Mouse (Mus musculus) olfactory bulb, adult 2 months (tissue): Measurements from ENCODE around the gene Tmtc4. TPM values are rescaled to one million over a fixed set of nuclear protein-coding genes. Genes with fewer than 3 reads are reported as not detected.

ENCODE experiments used
- H3K27ac ChIP-seq: fragments of 200-500 bp; 2 replicates; pipeline ENCODE4 v1.5.1; 2012; ENCODE audit warnings: low read depth, low read length; ENCODE audit not compliant: insufficient read depth
- H3K4me1 ChIP-seq: fragments of 200-500 bp; 2 replicates; pipeline ENCODE4 v1.6.1; 2012; ENCODE audit warnings: low read length; ENCODE audit not compliant: control insufficient read depth, insufficient read depth
- H3K4me3 ChIP-seq: fragments of 200-500 bp; 2 replicates; pipeline ENCODE4 v1.5.1; 2012; ENCODE audit warnings: mild to moderate bottlenecking, low read depth, low read length, moderate library complexity; ENCODE audit not compliant: insufficient read depth
- CTCF ChIP-seq: fragments of 200-500 bp; IDR thresholded peaks from 2 replicates; pipeline ENCODE4 v1.5.1; 2012; ENCODE audit warnings: low read depth, mild to moderate bottlenecking, low read length, moderate library complexity; ENCODE audit not compliant: insufficient read depth
- POLR2A ChIP-seq: fragments of 200-500 bp; IDR thresholded peaks from 2 replicates; pipeline ENCODE4 v1.6.1; 2012; ENCODE audit warnings: mild to moderate bottlenecking, low read depth, low read length, moderate library complexity; ENCODE audit not compliant: insufficient read depth
- WGBS: fragments of 180-500 bp; shearing (Covaris S2); methylation state at CpG from one replicate; pipeline ENCODE4 v1.1.7; 2018; 5-methylcytosine and 5-hydroxymethylcytosine counted together
- polyA plus RNA-seq: library from polyadenylated mRNA; stranded (reverse); fragments of >200 nt; gene quantifications from 2 replicates; pipeline ENCODE4 v1.2.4, GENCODE M21; 2012; ENCODE audit warnings: low replicate concordance; ENCODE audit not compliant: missing spikeins, insufficient read depth, insufficient read length

The Tmtc4 gene
- polyA plus RNA-seq, 1 experiment = not detected

DNA sequence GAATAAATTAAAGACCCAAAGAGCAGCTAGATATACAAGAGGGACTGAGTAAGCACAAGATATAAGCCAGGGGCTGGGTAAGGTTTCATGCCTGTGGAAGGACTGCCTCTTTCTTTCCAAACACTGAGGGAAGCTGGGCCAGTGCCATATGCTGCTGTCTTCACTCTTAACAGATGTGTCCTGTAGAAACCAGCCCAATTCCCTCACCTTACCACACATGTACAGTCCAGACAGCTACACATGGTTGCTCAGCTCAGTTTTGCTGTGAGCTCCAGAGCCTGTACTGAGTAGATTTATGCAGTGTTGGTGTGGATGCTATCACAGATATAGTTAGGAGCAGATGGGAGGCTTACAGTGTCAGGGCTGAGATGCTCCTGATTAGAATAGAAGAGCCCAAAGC, 83.2 kb downstream of the Tmtc4 start:
- Histone ChIP-seq H3K27ac (no peak overlapping the region), H3K4me3 (no peak overlapping the region), H3K4me1 (peaks cover 4% of the 10 kb centered on the region)
- TF ChIP-seq POLR2A (no peak), CTCF (no peak)

DNA sequence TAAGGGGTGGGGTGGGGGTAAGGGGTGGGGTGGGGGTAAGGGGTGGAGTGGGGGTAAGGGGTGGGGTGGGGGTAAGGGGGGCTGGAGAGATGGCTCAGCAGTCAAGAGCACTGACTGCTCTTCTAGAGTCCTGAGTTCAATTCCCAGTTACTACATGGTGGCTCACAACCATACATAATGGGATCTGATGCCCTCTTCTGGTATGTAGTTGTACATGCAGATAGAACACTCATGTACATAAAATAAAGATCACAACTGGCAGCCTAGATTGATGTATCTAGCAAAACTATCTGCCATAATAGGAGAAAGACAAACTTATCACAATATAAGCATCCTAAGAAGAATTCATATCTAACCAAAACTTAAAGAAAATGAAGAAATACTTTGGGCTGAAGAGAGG, 85.3 kb downstream of the Tmtc4 start:
- no peak overlapping the region for H3K4me3 ChIP-seq
- TF ChIP-seq POLR2A = no peak
- no peak for TF ChIP-seq CTCF
- H3K4me1 ChIP-seq = peaks cover 4% of the 10 kb centered on the region
- H3K27ac ChIP-seq = no peak overlapping the region

DNA sequence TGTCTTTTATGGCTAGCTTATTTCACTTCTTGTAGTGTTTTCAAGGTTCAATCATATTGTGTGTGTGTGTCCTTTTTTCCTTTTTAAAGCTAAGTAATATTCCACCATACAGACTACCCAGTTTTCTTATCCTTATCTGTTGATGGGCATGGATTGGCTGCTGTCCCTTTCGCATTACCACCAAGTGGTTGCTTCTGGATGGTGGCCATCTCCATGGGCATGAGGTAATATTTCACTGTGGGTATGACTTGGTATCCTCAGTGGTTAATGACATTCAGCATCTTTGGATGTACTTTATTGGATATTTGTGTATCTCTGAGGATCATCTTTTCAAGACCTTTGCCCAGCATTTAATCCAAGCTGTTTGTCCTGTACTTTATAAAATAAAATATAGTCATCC, 87.7 kb downstream of the Tmtc4 start:
- TF ChIP-seq CTCF (no peak), POLR2A (no peak)

DNA sequence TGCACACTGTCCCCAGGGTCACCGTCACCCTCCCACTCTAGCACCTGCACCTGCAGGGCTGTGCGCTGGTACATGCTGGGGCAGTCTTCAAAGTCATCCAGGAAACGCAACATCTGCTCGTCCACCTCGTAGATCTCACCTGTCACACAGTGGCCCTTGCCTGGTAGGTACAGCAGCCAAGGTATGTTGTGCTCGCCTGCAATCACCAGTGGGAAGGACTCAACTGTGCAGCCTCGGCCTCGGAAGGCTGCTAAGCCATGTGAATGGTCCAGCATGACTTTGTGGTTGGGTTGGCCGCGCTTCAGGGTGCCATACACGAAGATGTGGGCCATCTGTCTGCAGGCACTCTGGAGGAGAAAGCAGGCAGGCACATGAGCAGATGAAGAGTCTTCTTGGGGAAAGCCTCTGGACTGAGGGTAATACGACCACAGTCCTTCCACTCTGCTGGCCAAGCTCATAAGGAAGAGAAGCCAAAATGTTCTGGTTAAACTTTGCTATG, 92.3 kb downstream of the Tmtc4 start:
- Histone ChIP-seq H3K4me1 (peaks cover 9% of the 10 kb centered on the region), H3K27ac (no peak overlapping the region), H3K4me3 (no peak overlapping the region)
- WGBS = 98% methylated on average over 12 of the region's 12 CpGs
- no peak for TF ChIP-seq CTCF
- no peak for TF ChIP-seq POLR2A

More for the DNA sequence above, 87.7 kb downstream of the Tmtc4 start:
- peaks cover 4% of the 10 kb centered on the region; the same call in 1 of the 2 replicates for H3K4me1 ChIP-seq
- H3K4me3 ChIP-seq = no peak overlapping the region
- H3K27ac ChIP-seq = no peak overlapping the region
- WGBS = 94% methylated on average over 1 of the region's 1 CpGs

DNA sequence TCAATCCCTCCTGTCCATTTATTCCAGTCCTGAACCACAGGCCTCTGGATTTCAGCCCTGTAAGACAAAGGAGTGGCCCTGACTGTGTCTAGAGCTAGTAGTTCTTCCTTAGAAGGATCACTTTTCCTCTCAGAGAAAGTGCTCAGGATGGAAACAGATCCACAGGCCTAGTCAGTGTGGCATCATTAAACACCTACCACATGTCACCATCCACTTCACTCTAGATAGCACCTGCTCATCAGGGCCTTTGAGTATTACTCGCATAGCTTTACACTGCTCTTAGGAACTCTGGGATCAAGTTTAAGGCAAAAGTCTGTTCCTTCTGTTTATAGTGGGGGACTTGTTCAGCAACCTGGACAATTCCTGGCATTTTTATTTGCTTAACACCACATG, 95.4 kb downstream of the Tmtc4 start:
- no peak overlapping the region for H3K4me3 ChIP-seq
- WGBS = 90% methylated on average over 1 of the region's 1 CpGs
- H3K27ac ChIP-seq = no peak overlapping the region
- peaks cover 14% of the 10 kb centered on the region for H3K4me1 ChIP-seq
- no peak for TF ChIP-seq CTCF
- TF ChIP-seq POLR2A = no peak

DNA sequence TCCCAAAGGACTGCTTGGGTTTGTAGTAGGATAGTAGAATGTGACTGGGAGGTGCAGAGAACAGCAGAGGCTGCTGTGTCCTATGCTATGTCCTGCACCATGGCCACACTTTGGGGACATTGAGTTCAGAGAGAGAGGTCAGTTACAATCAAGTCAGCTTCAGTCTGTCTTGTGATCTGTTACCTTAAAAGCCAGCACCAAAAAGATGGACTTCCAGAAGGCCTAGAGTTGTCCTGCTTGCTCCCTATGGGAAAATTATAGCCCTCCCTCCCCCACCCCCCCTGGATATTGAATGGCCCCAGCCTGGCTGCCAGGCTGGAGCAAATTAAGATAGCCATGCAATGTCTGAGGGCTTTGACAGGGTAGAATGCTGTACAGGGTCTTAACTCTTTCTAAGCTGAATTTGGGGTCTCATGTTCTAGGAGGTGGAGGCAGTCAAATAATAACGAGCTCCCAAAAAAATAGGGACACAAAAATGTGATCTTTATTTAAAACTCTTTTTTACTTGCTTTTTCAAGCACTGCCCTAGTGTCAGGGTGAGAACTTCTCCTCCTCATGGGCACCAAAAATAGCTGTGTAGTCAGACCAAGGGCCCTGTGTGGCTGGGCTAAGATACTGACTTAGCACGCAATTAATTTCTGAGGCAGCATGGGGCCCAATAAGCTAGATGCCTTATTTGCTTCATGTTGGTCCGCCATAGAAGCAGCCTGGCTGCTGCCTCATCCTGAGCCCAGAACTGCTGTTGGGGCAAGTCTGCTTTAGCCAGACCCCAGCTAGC, 95.9 kb downstream of the Tmtc4 start:
- Histone ChIP-seq H3K27ac (no peak overlapping the region), H3K4me3 (no peak overlapping the region), H3K4me1 (peaks cover 14% of the 10 kb centered on the region)
- WGBS = 68% methylated on average over 3 of the region's 3 CpGs
- TF ChIP-seq CTCF (no peak), POLR2A (no peak)

DNA sequence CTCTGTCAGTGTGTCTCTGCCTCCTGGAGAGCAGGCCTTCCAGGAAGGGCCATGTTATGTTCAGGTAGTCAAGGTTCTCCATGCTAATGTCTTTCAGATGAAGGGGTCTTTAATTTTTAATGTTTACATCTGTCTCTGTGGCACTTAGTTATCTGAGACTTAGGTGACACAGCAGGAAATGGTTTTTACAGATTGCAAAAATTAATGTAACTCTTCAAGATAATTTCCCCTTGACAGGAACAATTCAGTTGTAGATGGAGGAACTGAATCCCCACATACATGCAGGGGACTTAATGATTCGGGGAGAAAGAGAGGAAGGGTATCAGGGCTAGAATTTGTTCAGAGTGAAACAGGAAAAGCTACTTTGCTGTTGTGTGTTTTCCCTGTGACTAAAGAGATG, 96.6 kb downstream of the Tmtc4 start:
- no peak overlapping the region for H3K4me3 ChIP-seq
- WGBS = 94% methylated on average over 1 of the region's 1 CpGs
- H3K27ac ChIP-seq = no peak overlapping the region
- H3K4me1 ChIP-seq = peaks cover 15% of the 10 kb centered on the region
- TF ChIP-seq CTCF (no peak), POLR2A (no peak)

DNA sequence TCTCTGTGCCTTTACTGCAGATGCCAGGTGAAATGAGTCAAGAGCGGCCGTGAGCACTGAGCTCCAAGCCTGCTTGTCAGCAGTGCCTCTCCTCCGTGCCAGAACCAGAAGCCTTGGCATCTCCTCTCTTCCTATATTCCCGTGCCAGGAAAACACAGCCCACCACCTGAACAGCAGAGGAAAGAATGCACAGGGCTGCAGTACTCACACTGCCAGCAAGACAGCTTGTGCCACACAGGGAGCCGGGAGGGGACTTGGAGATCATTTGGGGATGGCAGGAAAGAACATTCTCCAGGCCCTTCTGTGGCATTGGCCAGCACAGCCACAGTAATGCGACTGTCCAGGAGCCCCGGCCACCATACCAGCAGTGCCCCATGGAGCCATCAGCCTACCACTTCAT, 97.9 kb downstream of the Tmtc4 start:
- whole genome bisulfite sequencing = 75% methylated on average over 7 of the region's 7 CpGs
- Histone ChIP-seq H3K4me1 (peaks cover 12% of the 10 kb centered on the region), H3K27ac (no peak overlapping the region), H3K4me3 (no peak overlapping the region)
- TF ChIP-seq CTCF (no peak), POLR2A (no peak)

DNA sequence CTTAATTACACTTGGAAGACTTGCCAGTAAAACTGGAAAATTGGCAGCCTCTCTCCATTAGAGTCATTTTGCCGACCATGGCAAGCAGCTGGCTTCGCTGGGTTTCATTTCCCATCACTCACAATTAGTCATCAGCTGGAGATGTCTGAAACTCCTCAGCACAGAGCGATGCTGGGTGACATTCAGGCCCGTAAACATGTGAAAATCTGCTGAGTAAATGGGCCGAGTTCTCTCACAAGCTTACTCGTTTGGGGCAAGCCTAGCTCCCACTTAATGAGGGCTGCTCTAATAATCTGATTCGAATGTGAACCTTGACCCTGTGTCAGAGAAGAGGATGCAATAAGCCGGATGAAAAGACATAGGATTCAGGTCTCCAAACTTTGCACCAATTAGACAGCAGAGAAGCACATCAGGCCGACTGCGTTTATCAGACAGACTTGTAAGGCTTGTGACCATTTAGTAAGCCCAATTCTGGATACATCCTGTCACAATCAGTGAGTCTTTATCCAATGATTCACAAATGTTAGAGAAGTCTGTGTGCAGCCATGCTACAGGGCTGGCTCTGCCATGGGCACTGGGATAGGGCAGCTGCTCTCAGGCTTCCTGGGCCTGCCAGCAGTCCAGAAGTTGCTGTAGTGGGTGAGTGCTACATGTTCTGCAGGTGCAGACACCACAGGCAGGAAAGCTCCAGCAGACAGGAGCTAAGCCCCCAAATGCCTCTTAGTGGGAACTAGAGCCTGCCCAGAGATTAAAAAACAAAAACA, 99.8 kb downstream of the Tmtc4 start:
- WGBS = 61% methylated on average over 10 of the region's 10 CpGs
- Histone ChIP-seq H3K4me1 (0 out of 2 replicates have a peak, but pooled peaks cover 8% of the 10 kb centered on the region), H3K27ac (no peak overlapping the region), H3K4me3 (no peak overlapping the region)
- TF ChIP-seq CTCF (no peak), POLR2A (no peak)
